Mouse (Mus musculus): ENCODE measurements around the gene Sgsm1. TPM values are rescaled to one million over a fixed set of nuclear protein-coding genes. Genes with fewer than 3 reads are reported as not detected.
A peak's percentile ranks its signal among the peaks of the same experiment; 100 is the strongest.

The Sgsm1 gene
- total RNA-seq, 2 experiments from 2014 or later: 0.38 to 0.39 TPM

GRCm38 (mm10) chr5:113286048-113286447 is 24.5 kb downstream of the Sgsm1 start:
- DNase-seq (ENCODE audit: low spot score): no peak

GRCm38 (mm10) chr5:113285541-113285940 is 25.0 kb downstream of the Sgsm1 start:
- no peak for DNase-seq (ENCODE audit: low spot score)

DNA sequence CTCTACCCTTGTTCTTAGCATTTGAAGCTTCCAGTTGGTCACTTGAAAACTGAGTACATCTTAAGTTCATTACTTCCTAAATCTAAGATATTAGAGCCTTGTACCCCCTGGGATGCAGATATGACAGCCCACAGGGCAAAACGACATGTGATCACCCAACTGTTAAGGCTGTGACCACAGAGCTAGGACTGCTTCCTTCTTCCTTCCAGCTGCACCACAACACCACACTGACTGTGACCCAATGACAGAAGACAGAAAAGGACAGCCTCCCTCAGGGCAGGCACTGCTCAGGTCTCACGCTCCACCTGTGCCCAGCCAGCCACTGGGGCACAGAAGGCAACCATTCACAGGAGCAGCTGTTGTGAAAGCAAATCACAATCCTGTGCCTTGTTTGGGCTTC is 26.9 kb downstream of the Sgsm1 start:
- no peak for DNase-seq (ENCODE audit: low spot score)

GRCm38 (mm10) chr5:113281557-113281956 is 29.0 kb downstream of the Sgsm1 start:
- DNase-seq (ENCODE audit: low spot score): no peak

DNA sequence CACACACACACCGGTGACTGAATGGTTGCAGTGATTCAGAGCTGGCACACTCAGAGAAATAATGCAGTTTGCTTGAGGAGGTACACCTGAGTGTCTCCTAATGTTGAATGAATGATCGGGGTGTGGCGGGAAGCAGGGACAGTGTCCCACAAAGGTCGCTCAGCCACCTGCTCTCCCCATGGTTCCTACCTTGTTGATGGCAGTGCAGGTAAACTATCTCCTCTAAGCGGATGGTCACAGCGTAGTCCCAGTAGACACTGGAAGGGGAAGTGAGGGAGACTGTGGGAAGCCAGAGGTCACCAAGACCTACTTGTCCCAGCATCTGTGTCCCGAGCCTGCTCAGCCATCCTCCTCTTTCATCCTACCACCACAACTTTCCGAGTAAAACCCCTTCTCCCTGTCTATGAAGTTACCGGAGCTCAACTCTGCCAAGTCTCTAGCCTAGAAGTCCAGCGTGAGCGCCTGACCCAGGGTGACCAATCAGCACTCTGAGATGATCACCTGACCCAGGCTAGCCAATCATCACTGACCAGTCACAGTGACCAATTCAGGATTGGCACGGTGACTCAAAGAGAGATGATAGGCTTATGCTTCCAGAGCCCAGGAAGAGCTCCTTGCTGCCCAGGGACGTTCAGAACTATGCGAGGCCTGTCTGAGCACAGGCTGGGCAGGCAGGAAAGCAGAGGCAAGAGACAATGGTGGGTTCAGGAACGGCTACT is 30.3 kb downstream of the Sgsm1 start:
- peak; percentile 8 for DNase-seq (ENCODE audit: low spot score)

- DNase-seq (ENCODE audit: low spot score): no peak
Measured at GRCm38 (mm10) chr5:113275839-113276238, 34.7 kb downstream of the Sgsm1 start.

DNA sequence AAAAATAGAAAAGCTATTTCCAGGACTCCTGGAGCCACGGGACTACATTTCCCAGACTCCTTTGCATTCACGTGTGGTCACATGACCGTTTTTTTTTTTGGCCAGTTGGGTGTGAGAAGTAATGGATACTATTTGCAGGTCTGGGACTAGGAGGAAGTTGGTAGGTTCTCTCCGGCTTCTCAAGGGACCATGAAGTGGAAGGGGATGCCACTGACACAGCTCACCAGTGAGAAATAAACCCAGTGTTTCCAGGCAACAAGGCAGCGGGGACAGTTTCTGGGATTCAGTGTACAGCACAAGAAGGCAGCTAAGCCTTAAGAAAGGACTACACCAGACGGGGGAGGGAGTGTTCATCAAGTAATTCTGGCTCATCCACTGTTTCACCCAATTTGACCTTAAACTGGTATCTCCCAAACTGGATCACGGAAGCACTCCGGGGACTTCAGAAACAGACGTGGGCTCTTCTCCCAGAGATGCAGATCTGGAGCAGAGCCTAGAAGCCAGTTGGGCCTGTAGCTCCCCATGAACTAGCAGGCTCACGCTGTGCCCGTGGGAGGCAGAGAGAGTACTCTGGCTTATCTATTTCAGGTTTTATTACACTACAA is 39.3 kb downstream of the Sgsm1 start:
- DNase-seq (ENCODE audit: low spot score): peak; percentile 27

DNA sequence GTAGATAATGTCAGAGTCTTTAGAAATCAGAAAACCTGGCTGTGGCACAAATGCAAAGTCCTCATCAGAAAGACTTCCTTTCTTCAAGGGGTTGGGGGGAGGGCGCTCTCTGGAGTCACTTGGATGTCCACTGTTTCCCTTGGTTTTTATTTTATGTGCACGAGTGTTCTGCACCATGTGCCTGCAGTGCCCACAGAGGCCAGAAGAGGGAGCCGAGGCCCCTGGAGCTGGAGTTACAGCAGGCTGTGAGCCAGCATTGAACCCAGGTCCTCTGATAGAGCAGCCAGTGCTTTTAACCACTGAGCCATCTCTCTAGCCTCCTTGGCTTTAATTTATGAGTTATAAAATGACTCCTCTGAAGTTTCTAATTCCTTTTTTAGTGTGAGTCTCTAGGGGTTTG is 40.5 kb downstream of the Sgsm1 start:
- no peak for DNase-seq (ENCODE audit: low spot score)

- DNase-seq (ENCODE audit: low spot score): no peak
Measured at GRCm38 (mm10) chr5:113268246-113268645, 42.3 kb downstream of the Sgsm1 start.

DNA sequence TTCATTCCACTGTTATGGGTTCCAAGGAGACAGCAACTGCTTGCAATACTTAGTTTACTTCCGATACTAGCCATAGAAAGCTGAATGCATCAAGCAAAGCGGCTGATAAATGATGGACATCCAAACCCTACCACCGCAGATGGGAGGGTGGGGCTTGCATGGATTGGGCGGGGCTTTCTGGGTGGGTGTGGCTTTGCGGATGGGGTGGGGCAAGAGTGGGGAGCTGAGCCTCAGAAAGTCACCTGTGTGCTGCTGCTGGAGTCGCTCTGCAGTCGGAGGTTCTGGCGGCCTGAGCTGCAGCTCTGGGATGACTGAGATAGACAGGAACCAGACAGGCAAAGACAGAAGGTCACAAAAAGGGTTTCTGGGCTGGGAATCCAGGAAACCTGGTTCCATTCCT is 44.9 kb downstream of the Sgsm1 start:
- DNase-seq (ENCODE audit: low spot score): no peak

DNA sequence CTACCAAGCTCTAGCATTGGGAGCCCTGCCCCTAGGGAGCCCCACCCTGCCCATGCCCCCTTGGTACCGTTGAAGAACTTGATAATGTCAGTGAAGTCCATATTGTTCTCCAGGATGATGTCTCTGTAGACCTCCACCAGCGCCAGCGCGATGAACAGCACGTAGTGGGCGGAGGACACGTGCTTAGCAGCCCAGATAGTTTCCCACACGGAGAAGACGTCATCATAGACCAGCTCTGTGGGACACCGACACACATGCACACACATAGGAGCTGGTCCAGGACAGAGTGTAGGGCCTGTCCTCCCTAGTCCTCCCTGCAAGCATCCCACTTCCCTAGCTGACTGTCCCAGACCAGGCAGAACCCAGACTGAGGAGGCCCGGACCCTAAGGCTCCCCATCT is 59.8 kb downstream of the Sgsm1 start:
- no peak for DNase-seq (ENCODE audit: low spot score)

GRCm38 (mm10) chr5:113249263-113249930 is 61.2 kb downstream of the Sgsm1 start:
- no peak for DNase-seq (ENCODE audit: low spot score)

DNA sequence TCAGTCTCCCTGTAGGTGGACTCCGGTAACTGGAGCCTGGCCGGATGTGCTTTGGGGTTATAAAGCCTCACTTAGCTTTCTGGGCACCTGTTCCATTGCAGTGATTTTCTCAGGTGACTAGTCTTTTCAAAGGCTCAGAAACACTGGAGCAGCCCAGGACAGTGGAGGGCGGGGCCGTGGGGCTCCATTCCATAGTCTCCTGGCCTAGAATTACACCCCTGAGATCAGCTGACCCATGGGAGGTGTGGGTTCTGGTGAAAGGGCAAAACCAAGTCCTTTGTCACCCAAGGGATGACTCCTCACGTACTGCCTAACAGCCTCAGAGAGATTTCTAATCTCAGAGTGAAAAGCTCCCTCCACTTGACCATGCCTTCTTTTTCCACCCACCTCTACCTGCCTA is 80.4 kb downstream of the Sgsm1 start:
- no peak for DNase-seq (ENCODE audit: low spot score)

DNA sequence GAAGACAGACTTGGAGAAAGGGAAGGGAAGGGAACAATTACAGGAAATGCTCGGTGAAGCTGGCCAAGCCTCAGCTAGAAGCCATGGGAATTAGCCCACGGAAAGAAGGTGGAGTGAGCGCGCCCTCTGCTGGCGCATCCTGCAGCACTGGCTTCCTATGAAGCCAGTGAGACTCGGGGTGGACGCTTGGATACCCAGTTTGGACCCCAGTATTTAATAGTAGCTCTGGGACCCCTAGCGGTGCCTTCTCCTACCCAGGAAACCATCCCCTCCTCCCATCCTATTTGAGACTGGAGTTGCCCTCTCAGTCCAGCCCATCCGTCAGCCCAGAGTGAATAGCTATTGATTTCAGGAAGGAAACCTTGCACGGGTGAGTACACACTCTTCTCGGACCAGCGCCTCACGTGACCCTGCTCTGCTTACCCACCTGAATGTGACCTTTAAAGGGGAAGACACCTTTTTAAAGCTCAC is 83.9 kb downstream of the Sgsm1 start, which contains the start of gene Tmem211:
Gene Tmem211 (plus strand): TSS at position 278 of the 471 bp plus-strand sequence.
- DNase-seq (ENCODE audit: low spot score): peak; percentile 83

- DNase-seq (ENCODE audit: low spot score): no peak
Measured at GRCm38 (mm10) chr5:113225686-113226435, 84.7 kb downstream of the Sgsm1 start.

DNA sequence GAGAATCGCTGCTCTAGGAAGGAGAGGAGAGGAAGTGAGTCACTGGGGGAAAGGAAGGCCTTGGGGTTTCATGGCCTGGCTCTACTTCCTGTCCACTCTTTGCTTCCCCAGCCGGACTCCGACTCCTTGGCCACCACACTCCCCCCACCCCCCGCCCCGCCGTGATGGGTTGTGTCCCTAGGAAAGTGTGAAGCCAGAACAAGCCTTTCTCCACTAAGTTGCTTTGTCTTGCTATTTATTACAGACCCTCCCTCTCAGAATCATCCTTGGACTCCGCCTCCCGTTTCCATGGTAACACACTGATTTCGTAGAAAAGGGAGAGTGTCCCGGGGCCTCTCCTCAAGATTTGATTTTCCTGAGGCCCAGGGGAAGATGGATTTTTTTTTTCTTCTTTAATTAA is 85.3 kb downstream of the Sgsm1 start:
- DNase-seq (ENCODE audit: low spot score): no peak

GRCm38 (mm10) chr5:113223888-113224287 is 86.7 kb downstream of the Sgsm1 start:
- DNase-seq (ENCODE audit: low spot score): no peak

GRCm38 (mm10) chr5:113221147-113221865 is 89.3 kb downstream of the Sgsm1 start, which contains the start of gene 2900026A02Rik:
Gene 2900026A02Rik, minus strand, starts transcription at chr5:113221236.
- DNase-seq (ENCODE audit: low spot score): peak; percentile 61

GRCm38 (mm10) chr5:113220383-113221146 is 90.0 kb downstream of the Sgsm1 start:
- DNase-seq (ENCODE audit: low spot score): no peak

DNA sequence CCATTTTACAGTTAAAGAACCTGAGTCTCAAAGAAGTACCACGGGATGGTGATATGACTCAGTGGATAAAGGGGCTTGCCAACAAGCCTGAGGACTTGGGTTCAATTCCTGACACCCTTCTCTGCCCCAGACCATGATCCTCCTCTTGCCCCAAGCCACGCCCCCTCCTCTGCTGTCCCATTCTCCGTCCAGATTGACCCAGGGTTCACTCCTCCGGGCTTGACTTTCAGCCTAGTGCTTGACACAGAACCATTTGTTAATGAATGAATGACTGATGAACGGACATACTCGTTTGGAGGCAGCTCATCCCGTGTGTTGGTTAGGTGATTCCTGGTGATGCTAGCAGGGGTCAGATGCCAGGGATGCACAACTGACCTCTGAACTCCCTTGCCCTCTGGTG is 90.7 kb downstream of the Sgsm1 start:
- no peak for DNase-seq (ENCODE audit: low spot score)

Measured in gastrocnemius, adult 18-20 months (tissue).